Mouse (Mus musculus) frontal cortex, postnatal 25 days (tissue): ENCODE results near the gene Zfp775.

ENCODE experiments used
- DNase-seq, 2 experiments: peaks; one replicate each; pipeline ENCODE4 v3.0.0; 2022; ENCODE audit warnings: low spot score in 2 of 2

Zfp775 gene

GRCm38 (mm10) chr6:48601271-48602079 is at the start of gene Zfp775:
Zfp775 (plus strand) TSS chr6:48602063.
- DNase-seq: peak; percentile 88 to 94

GRCm38 (mm10) chr6:48552918-48553317 is 48.9 kb upstream of the Zfp775 start:
- no peak for DNase-seq

GRCm38 (mm10) chr6:48553819-48554218 is 48.0 kb upstream of the Zfp775 start:
- no peak for DNase-seq

- peak; percentile 94 to 97 for DNase-seq
Measured at GRCm38 (mm10) chr6:48554280-48555103, 47.4 kb upstream of the Zfp775 start, which contains the start of gene Lrrc61. Lrrc61 (plus strand) TSS chr6:48554796.

- DNase-seq: no peak
Measured at GRCm38 (mm10) chr6:48555104-48555890, 46.6 kb upstream of the Zfp775 start.

GRCm38 (mm10) chr6:48555956-48556355 is 45.9 kb upstream of the Zfp775 start:
- no peak for DNase-seq

- DNase-seq: no peak
Measured at GRCm38 (mm10) chr6:48565693-48566310, 36.1 kb upstream of the Zfp775 start.

- no peak for DNase-seq
Measured at GRCm38 (mm10) chr6:48566312-48566711, 35.6 kb upstream of the Zfp775 start.

- DNase-seq: no peak
Measured at GRCm38 (mm10) chr6:48568036-48568984, 33.6 kb upstream of the Zfp775 start.

- no peak for DNase-seq
Measured at GRCm38 (mm10) chr6:48569065-48569807, 32.6 kb upstream of the Zfp775 start.

- DNase-seq: no peak
Measured at GRCm38 (mm10) chr6:48572014-48572413, 29.8 kb upstream of the Zfp775 start.

- no peak for DNase-seq
Measured at GRCm38 (mm10) chr6:48572572-48573061, 29.2 kb upstream of the Zfp775 start, which contains the start of gene Rarres2. Rarres2 (minus strand) TSS chr6:48572789.

GRCm38 (mm10) chr6:48573280-48573679 is 28.6 kb upstream of the Zfp775 start:
- no peak for DNase-seq

- DNase-seq: no peak
Measured at GRCm38 (mm10) chr6:48573981-48574380, 27.9 kb upstream of the Zfp775 start.

- no peak for DNase-seq
Measured at GRCm38 (mm10) chr6:48578736-48579135, 23.1 kb upstream of the Zfp775 start.

GRCm38 (mm10) chr6:48579215-48579648 is 22.6 kb upstream of the Zfp775 start:
- no peak for DNase-seq

- DNase-seq: no peak
Measured at GRCm38 (mm10) chr6:48581257-48581656, 20.6 kb upstream of the Zfp775 start.

- DNase-seq: no peak
Measured at GRCm38 (mm10) chr6:48582037-48582436, 19.8 kb upstream of the Zfp775 start.

- no peak for DNase-seq
Measured at GRCm38 (mm10) chr6:48589194-48589750, 12.6 kb upstream of the Zfp775 start, which contains the start of gene Gm45021. Gm45021 (plus strand) TSS chr6:48589610.
